Comparison of ENCODE assay signal across 10 mouse cellular contexts in the genomic region with DNA sequence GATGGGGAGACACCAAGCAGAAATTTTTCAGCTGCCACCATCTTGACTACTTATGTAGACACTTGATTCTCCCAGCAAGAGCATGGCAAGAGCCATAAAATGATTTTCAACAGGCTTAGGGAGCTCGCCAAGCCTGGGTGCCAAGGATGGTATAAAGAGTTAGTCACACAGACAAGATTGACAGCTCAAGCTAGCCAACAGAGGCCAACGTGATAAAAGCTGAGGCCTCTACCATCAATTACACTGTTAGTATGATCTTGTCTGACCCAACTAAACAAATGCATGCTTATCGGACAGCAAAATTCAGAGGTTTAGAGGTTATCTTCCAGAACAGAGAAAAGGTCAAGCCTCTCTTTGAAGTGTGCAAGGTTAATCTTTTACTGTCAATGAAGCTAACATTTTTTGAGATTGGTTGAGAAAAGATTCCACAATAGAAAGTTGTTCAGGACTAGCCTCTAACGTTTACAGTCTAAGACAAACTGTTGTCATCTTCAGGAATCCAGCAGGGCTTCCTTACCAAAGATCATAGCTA.
"Had no signal": no experiment of that assay in that cellular context is flagged by ENCODE, and none has a peak within 500 bp of the region (broad histone marks: within the 10 kb centered on the region; RNA-seq: fewer than 3 reads in every experiment).

No protein-coding gene starts in this region.

- H3K9ac ChIP-seq: kidney, embryonic 15.5 days; limb, embryonic 15.5 days; midbrain, embryonic 12.5 days; stomach, embryonic 15.5 days had no signal

- H3K4me3 ChIP-seq: kidney, embryonic 15.5 days; left cerebral cortex, adult 2 months; limb, embryonic 15.5 days; midbrain, embryonic 12.5 days; stomach, embryonic 15.5 days had no signal

- H3K4me1 ChIP-seq: kidney, embryonic 15.5 days; limb, embryonic 15.5 days; midbrain, embryonic 12.5 days; stomach, embryonic 15.5 days had no signal

- DNase-seq: kidney, adult 2 months; kidney, postnatal 14 days; lung, adult 18-20 months; right cerebral cortex, postnatal 14 days; thymus, postnatal 4 days had no signal

- H3K27ac ChIP-seq: kidney, embryonic 15.5 days; left cerebral cortex, adult 2 months; limb, embryonic 15.5 days; midbrain, embryonic 12.5 days; stomach, embryonic 15.5 days had no signal

- H3K27me3 ChIP-seq: kidney, embryonic 15.5 days; limb, embryonic 15.5 days; stomach, embryonic 15.5 days had no signal

- H3K36me3 ChIP-seq: kidney, embryonic 15.5 days; limb, embryonic 15.5 days; midbrain, embryonic 12.5 days; stomach, embryonic 15.5 days had no signal
